Mouse (Mus musculus) spleen, adult 2 months (tissue): ENCODE measurements around the gene Abcc3.

Experiments
- CTCF ChIP-seq: fragments of 200-500 bp; IDR thresholded peaks from 2 replicates; pipeline ENCODE4 v1.5.1; 2011; ENCODE audit warnings: mild to moderate bottlenecking, inconsistent platforms; ENCODE audit not compliant: insufficient read depth, insufficient read length, insufficient replicate concordance; ENCODE audit errors: extremely low read depth
- POLR2A ChIP-seq: fragments of 200-500 bp; IDR thresholded peaks from 2 replicates; pipeline ENCODE4 v1.6.1; 2011; ENCODE audit warnings: low read depth, low read length, inconsistent platforms

GRCm38 (mm10) chr11:94441122-94441521, 48.3 kb upstream of the Abcc3 start:
- no peak for TF ChIP-seq CTCF
- TF ChIP-seq POLR2A, result no peak
